Mouse (Mus musculus): Measurements from ENCODE around the gene Chl1.

Gene Chl1

GRCm38 (mm10) chr6:103795241-103795640, 284.9 kb downstream of the Chl1 start:
- DNase-seq (ENCODE audit: low spot score in 2 of 2): no peak
